Comparison of ENCODE assay signal across 1 mouse cellular context in the genomic region with DNA sequence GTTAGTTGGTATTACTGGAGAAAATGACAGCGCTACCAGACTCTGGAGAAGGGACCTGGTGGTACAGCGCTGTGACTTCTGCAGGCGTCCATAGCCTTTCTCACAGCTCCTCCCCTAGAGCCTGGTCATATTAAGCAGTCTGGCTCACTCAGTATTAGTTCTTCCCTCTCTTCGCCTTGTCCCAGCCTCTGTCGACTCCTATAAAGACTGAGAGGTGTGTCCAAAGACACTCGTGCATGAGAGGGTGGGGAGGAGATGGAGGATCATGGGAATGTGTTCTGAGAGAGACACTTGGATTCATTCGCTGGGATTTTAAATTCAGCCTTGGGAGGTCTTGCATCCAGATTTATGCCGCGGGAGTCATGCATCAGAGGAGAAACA.
TF ChIP-seq lines count a peak whose summit lies in the region.

No protein-coding gene starts in this region.

TF ChIP-seq in ES-E14, 5 proteins besides CTCF, POLR2A, EP300 and RAD21:
- no peak for TF ChIP-seq ZC3H11A (IDR thresholded peaks at IDR 0.05; ENCODE audit: borderline replicate concordance, low read depth, low read length)
- TF ChIP-seq ZNF384 (IDR thresholded peaks at IDR 0.05; ENCODE audit: low read depth, low read length) = no peak
- TF ChIP-seq HCFC1 (IDR thresholded peaks at IDR 0.05; ENCODE audit: borderline replicate concordance, insufficient read depth, low read length) = no peak
- TF ChIP-seq MAFK (IDR thresholded peaks at IDR 0.05; ENCODE audit: insufficient read depth, low read depth, low read length) = no peak
- no peak for TF ChIP-seq CHD2 (IDR thresholded peaks at IDR 0.05; ENCODE audit: low read depth, low read length)
